Mouse (Mus musculus): ENCODE measurements around the gene Repin1. TPM values are rescaled to one million over a fixed set of nuclear protein-coding genes. Genes with fewer than 3 reads are reported as not detected.
A peak's percentile ranks its signal among the peaks of the same experiment; 100 is the strongest.

Gene Repin1
- 0.85 to 5.5 TPM (median 2.1 TPM) in 3 replicates for total RNA-seq (2017)

DNA sequence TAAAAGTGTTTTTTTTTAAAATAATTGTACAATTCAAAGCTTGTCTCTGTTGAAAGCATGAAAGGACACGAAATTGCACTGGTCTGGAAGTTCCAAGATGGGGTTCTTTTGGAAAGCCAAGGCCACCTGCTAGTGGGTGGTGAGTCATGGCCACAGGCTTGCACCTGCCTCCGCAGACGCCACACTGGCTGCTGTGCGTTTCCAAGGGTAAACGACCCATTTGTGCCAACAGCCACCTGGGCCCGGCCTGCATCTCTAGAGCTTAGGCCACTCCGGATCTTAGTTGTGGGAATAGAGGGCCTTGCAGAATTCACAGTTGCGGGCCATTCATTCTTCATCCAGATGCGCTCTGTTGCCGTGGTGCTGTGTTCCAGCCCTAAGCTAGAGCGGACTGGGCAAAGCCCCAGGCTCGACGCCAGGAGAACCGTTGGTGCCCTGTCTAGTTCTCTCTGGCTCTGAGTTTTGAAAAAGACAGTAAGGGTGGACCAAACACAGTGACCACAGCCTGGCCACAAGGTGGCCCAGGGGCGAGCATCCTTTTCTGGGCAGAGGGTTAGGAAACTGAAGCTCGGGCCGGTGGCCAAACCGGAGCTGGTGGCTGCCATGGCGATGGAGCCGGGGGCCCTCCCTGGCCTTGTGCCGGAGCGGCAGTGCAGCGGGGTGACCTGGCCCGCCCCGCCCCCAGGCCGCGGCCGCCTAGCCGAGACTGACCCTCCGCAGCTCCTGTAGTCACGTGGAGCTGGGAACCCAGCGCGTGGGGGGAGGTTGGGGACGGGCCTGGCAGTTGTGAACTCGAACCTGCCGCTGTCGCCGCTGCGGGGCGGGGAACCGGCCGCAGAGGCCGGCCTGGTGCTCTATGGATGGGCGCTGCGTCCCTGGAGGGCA, at the start of gene Repin1, which contains the start of gene Gm44965:
Gene Repin1, plus strand, starts transcription at position 726 of the 885 bp plus-strand sequence.
Gene Gm44965, plus strand, starts transcription at position 784 of the 885 bp plus-strand sequence.
- peak; percentile 47 for ATAC-seq (replicated peaks; ENCODE audit: insufficient number of reproducible peaks, low FRiP score, low TSS enrichment, poor library complexity, severe bottlenecking)

DNA sequence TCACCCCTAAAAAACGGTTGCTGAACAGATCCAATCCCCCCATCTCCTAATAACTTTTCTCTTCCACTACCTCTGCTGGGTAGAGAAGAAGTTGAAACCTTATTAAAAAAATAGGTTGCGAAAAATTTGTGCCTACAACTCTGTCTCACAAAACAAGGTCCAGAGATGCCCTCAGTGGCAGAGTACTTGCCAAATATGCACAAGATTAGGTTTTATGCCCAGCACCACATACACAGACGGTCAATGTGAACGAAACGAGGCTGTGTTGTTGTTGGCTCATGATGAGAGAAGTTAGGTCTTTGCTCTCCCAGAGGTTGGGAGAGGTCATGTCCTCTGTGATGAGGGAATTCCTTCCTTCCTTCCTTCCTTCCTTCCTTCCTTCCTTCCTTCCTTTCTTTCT, 48.4 kb upstream of the Repin1 start:
- no peak for ATAC-seq (replicated peaks; ENCODE audit: insufficient number of reproducible peaks, low FRiP score, low TSS enrichment, poor library complexity, severe bottlenecking)

DNA sequence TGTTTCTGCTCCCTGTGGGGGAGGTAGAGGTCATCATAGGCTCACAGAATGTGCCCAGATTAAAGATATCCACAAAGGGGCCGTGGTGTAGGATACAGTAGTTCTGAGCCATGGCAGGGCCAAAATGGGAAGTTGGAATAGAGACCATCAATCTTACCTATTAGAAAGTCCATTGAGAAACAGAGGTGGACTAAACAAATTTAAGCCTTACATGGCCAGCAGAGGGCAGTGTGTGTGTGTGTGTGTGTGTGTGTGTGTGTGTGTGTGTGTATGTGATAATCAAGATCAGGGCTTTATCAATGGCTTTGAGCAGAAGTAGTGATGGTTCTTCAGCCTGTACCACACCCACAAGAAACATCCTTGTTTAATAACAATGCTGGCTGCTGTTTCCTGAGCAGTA, 47.4 kb upstream of the Repin1 start:
- no peak for ATAC-seq (replicated peaks; ENCODE audit: insufficient number of reproducible peaks, low FRiP score, low TSS enrichment, poor library complexity, severe bottlenecking)

DNA sequence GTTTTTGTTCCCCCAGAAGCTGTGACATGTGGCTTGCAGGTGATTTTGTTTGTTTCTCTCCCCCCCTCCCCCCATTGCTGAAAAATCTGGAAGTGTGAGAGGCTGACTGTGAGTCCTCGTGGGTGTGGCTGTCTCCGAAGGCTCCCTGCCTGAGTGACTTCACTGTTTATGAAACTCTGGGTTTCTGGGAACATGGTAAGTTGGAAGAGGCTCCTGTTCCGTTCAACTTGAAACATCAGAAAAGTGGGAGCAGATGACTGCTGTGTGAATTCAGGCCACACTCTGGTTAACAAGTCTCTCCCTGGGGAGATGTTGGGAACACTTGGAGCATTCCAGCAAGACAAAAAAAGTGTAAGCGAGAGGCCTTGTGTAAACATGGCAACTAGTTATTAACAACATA, 46.8 kb upstream of the Repin1 start:
- ATAC-seq (replicated peaks; ENCODE audit: insufficient number of reproducible peaks, low FRiP score, low TSS enrichment, poor library complexity, severe bottlenecking): no peak

DNA sequence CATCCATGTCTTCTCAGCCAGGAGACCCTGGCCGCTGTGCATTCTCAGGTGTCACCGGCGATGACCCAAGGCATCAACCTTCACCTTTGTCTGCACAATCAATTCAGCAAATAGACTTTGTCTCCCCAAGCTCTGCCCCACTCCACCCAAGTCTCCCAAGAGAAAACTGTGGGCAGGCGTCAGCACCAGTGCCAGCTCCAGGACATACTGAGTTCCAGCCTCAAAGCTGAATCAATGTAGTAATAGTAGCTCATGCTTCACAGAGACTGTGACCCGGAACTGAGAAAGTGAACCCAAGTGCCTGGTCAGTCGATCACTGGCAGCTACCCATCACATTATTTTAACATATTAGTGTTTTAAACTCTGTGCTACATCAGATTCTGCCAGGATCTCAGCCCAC, 45.4 kb upstream of the Repin1 start:
- ATAC-seq (replicated peaks; ENCODE audit: insufficient number of reproducible peaks, low FRiP score, low TSS enrichment, poor library complexity, severe bottlenecking): no peak

DNA sequence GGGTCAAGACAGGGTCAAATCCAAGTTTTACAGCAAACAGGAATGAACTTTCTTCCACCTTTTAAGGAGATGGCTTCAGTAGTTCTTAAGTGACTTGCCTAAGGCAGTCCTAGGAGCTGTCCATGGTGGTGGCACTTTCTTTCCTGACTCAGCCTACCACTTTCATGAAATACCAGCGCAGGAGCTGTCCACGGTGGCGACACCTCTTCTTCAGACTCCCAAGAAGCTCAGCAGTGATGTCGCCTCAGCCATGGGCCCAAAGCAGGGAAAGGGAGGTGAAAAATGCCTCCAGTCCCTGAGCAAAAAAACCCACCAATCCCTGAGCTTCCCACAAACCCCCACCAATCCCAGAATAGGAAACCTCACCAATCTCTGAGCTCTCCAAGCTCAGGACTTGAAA, 40.8 kb upstream of the Repin1 start:
- ATAC-seq (replicated peaks; ENCODE audit: insufficient number of reproducible peaks, low FRiP score, low TSS enrichment, poor library complexity, severe bottlenecking): no peak

DNA sequence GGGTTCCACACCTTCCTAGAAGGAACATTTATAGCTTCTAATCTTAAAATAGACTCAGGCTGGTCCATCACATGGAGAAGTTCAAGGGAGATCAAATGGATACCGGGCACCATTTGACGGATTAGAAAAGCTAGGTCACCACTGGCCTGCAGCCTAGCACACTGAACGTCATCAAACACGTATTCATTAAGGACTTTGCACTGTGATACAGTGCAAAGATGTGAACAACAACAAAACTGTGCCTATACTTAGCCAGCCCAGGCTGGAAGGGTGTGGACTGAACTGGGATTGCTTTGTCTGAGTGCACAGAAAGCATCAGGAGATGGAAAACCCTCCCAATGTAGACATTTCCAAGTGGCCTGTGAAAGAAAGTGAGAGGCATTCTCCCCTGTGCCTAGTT, 39.9 kb upstream of the Repin1 start:
- no peak for ATAC-seq (replicated peaks; ENCODE audit: insufficient number of reproducible peaks, low FRiP score, low TSS enrichment, poor library complexity, severe bottlenecking)

DNA sequence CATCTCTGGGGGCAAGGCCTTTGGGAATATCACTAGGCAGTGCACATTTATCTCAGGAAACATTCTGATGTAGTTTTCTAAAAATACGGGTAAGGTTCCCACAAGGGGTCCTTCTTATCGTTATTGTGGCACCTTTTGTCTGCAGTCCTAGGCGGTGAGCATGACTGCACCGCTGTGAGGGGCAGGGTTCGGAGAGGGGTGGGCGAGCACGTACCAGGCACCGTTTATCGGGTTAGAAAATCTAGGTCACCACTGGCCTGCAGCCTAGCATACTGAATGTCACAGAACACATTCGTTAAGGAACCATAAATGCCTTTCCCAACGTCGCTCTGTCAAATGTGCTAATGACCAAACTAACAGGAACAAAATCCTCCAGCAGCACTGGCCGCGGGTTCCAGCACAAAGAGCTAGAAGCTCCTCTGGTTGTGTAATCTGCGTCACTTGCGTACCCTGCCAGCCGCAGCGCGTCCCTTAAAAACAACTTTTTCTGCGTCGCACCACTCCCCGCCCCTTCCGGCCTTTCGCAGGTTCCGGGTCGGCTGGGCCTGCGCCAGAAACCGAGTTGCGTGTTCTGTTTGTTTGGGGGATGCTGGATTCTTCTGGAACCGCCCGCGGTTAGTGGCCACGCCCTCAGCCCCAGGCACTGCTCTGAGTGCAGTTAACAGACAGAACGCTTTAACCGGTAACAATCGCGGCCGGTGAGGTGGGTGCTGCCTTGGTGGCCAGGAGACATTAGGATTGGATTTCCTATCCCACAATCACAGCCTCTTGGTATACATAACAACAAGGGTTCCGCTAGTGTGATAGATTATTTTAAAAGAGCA, 39.2 kb upstream of the Repin1 start, which contains the start of gene Lrrc61:
Gene Lrrc61, plus strand, starts transcription at position 517 of the 824 bp plus-strand sequence.
- ATAC-seq (replicated peaks; ENCODE audit: insufficient number of reproducible peaks, low FRiP score, low TSS enrichment, poor library complexity, severe bottlenecking): peak; percentile 93

DNA sequence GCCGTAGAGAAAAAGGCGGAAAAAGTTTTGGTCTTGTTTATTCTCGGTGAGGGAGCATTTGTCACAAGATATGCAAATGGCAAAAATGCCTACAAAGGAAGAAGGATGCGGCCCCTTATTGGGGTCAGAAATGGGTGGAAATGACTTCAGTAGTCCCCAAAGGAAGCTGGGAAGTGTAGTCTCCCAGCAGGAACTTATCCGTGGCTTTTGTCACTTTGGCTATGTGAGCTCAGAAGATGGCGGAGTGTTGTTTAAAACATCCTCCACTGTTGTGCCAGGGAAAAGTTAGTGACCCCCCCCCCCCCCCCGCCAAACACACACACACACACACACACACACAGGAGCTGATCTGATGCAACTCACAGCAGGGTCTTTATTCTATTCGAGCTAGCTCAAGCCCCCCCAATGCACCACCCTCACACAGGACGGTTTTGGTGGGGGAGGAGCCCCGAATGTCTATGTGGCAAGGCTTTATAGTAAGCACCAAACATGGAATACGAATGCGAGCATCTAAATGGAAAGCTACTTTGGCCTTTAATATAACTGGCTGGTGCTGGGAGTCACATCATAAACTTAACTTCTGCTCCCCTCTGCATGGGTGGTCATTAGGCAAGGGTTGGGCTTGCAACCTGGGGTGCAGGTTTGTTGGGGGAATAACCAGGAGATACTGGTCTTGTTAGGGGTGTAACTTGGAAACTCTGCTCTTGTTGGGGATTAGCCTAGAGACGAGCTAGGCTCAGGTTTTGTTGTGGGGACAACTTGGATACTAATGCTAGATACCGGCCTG, 38.4 kb upstream of the Repin1 start:
- ATAC-seq (replicated peaks; ENCODE audit: insufficient number of reproducible peaks, low FRiP score, low TSS enrichment, poor library complexity, severe bottlenecking): peak; percentile 50; the same call in 1 of the 2 replicates

DNA sequence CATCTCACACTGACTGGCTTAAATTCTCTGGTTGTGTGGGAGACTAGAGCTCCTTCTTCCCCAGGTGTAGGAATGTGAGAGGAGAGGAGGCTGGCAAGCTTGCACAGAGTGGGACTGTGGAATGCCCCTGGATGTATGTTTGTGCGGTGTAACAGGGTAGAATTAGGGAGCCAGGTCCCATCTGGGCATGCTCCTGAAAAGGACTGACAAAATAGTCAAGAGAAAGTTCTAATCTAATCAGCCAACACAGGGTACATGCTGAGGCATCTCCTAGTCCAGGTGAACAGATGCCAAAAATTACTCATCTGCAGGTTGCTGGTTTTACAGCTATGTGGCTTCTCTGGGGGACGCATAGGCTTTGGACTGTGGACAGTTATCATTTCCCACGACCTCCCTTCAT, 37.7 kb upstream of the Repin1 start:
- ATAC-seq (replicated peaks; ENCODE audit: insufficient number of reproducible peaks, low FRiP score, low TSS enrichment, poor library complexity, severe bottlenecking): no peak

DNA sequence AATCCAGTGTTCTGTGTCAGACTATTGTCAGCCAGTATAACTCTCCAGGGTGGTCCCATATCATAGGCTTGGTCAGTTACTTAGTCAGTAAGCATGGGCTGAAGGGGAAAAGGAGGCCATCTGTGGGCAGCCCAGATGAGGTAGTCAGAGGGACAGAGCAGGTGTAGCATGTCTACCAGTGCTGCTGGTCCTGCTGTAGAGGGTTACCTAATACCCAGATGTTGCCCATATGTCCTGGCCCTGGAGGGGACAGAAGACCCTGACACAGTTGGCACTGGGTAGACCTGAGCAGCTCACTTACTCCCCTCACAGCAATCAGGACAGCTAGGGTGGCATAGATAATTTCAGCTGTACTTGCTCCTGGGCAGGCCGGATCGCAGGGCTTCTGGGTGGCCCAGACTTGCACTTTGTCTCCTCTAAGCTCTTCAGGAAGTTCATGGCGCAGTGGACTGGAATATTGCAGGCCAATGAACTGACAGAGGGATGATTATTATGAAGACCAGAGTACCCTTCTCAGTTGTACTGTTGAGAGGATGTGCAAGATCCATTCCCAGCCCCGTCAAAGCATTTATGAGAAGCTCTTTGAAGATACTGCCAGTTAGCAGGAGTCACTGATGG, 27.9 kb upstream of the Repin1 start:
- ATAC-seq (replicated peaks; ENCODE audit: insufficient number of reproducible peaks, low FRiP score, low TSS enrichment, poor library complexity, severe bottlenecking): no peak

DNA sequence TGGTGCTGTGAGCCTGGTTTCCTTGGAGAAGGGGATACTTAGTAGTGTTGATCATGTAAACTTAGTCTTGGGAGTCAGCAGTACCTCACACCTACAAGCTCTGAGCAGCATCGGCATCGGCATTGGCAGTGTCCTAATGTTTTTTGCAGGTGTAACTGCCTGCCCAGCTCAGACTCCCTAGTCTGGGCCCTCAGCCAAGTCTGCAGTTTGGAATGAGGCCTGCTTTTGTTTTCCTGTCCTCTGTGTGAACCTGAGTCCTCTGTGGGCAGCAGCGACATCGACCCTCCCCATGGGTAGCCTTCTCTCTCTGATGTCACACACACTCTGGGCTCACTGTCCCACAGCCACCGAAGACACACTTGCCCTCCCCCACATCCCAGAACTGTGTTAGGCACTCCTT, 27.4 kb upstream of the Repin1 start:
- no peak for ATAC-seq (replicated peaks; ENCODE audit: insufficient number of reproducible peaks, low FRiP score, low TSS enrichment, poor library complexity, severe bottlenecking)

DNA sequence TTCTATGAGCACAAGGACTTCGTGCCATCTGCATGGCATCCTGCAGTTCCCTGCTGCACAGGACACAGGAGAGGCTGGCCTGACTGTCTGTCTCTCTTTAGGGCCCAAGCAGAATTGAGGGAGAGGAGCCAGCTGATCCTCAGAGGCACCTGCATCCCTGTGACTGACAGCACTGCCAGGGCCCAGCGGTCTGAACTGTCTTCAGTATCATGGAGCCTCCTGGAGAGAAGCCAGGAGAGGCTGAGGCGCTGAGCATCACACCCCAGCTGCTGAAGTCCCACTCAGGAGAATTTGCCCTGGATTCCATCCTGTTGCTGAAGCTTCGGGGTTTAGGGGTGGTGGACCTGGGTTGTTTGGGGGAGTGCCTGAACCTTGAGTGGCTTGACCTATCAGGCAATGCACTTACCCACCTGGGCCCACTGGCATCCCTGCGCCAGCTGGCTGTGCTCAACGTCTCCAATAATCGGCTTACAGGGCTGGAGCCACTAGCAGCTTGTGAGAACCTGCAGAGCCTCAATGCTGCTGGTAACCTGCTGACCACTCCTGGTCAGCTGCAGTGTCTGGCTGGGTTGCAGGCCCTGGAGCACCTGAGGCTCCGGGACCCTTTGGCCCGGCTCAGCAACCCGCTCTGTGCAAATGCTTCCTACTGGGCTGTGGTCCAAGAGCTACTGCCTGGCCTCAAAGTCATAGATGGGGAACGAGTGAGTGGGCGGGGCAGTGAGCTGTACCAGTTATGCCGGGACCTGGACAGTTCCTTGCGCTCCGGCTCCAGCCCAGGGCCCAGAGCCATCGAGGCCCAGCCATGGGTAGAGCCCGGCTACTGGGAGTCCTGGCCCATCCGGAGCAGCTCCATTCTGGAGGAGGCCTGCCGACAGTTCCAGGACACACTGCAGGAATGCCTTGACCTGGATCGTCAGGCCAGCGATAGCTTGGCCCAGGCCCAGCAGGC, 25.4 kb upstream of the Repin1 start:
- 0 out of 2 replicates have a peak, but pooled peaks have one; percentile 9 for ATAC-seq (replicated peaks; ENCODE audit: insufficient number of reproducible peaks, low FRiP score, low TSS enrichment, poor library complexity, severe bottlenecking)

DNA sequence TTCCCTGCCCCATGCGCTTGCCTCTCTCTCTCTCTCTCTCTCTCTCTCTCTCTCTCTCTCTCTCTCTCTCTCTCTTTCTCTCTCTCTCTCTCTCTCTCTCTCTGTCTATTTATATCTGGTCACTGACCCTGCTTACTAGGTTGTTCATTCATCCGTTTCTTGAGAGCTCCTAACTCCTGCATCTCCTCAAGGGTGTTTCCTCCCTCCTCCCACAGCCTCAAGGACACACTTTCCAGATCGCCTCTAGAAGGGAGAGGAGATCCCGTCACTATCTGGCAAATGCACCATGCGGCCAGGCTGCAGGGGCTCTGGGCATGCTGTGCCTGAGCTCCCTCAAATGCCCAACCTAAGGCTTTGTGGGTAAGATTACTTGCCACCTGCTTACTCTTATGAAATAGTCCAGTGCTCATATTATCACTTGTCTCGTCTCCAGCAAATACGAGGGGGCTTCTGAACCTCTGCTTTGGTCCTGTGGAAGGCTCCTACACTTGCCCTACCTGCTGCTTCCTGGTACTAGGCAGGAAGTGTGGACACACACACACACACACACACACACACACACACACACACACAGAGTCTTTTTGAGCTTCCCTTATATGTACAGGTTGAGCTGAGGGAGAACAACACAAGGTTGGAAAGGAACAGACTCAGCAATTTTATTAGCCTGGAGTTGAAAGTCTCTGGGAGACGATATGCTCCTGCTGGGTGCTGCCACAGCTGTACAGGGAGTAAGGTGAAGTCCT, 24.4 kb upstream of the Repin1 start:
- ATAC-seq (replicated peaks; ENCODE audit: insufficient number of reproducible peaks, low FRiP score, low TSS enrichment, poor library complexity, severe bottlenecking): no peak

DNA sequence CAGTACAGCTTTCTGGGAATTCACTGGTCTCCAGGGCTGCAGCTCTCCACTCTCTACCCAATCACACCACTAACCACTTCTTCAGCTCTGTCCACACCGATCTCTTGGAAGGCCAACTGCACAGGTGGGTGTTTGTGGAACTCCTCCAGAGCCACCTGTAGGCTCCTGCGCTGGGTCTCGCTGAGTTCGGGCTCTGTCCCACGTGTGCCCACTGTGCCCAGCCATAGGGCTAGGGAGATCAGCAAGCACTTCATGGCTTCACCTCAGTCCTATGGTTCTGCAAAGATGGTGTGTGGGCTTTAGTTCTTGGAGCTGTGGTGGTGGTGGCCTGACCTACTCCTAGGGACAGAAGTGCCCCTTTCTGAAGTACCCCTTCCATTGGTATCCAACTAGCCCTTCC, 21.7 kb upstream of the Repin1 start:
- no peak for ATAC-seq (replicated peaks; ENCODE audit: insufficient number of reproducible peaks, low FRiP score, low TSS enrichment, poor library complexity, severe bottlenecking)

DNA sequence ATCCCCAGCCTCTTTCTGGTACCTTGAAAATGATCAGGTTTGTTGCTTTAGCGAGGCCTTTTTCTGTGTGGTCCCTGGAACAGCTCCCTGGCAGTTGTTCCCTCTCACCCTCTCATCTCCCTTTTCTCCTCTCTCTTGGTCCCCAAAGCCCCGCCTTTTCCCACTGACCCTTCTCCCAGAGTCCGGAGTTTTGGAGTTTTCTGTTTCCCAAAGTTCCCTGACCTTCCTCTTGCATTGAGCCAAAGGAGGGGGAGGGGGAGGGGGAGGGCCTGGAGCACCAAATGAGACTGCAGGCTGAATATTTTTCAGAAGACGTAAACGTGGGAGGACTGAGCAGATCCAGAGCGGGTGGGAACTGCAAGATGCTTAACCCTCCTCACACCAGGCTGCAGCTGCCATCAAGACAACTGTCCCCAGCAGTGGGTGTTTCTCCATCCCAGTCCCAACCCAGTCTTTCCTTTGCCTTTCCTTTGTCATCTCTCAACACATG, 21.1 kb upstream of the Repin1 start, which contains the start of gene Rarres2:
Gene Rarres2, minus strand, starts transcription at position 218 of the 490 bp plus-strand sequence.
- no peak for ATAC-seq (replicated peaks; ENCODE audit: insufficient number of reproducible peaks, low FRiP score, low TSS enrichment, poor library complexity, severe bottlenecking)
